Mouse (Mus musculus): ENCODE data around the gene Serpine1.

Gene Serpine1

GRCm38 (mm10) chr5:137015913-137016312 is 56.2 kb downstream of the Serpine1 start:
- DNase-seq (ENCODE audit: low spot score), result no peak

GRCm38 (mm10) chr5:137012401-137012950 is 59.6 kb downstream of the Serpine1 start:
- DNase-seq (ENCODE audit: low spot score), result no peak

Data from ovary, postnatal 10 days (tissue).